Mouse (Mus musculus): ENCODE results near the gene Gm47841.

DNA sequence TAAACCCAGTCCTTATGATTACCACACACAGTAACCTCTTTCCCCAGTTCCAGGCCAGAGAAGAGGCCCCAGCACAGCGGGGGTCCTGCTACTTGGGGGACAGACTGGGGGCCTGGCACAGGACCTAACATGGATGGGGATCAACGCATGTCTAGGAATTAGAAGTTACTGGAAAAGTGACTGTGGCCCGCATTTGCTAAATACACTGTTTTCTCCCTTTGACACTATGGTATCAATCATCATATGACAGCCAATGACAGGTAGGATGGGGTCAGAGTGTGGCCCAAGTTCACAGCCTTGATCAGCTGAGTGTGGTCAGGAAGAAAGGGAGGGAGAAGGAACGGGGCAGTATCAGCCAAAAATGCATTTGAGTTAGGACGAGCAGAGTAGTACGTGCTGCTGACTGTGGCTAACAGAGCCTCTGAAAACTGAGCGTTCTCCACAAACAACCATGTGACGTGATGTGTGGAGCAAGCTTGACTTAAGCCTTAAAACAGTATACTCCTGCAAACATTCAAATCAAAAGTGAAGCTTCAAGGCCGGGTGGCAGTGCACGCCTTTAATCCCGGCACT, 13.2 kb upstream of the Gm47841 start:
- TF ChIP-seq CTCF (IDR thresholded peaks at IDR 0.05; ENCODE audit: control insufficient read depth, insufficient read depth, insufficient read length): no peak
- TF ChIP-seq USF1 (IDR thresholded peaks at IDR 0.05; ENCODE audit: low read depth): no peak
- TF ChIP-seq MYOD1 (IDR thresholded peaks at IDR 0.05; ENCODE audit: control insufficient read depth, insufficient read length, low read depth): no peak
- TF ChIP-seq MAX (IDR thresholded peaks at IDR 0.05): no peak
- TF ChIP-seq CEBPB (IDR thresholded peaks at IDR 0.05; ENCODE audit: low read depth): no peak
- TF ChIP-seq MYOG (IDR thresholded peaks at IDR 0.05; ENCODE audit: control insufficient read depth, extremely low read depth, insufficient read length): no peak

Measured in C2C12 (cell line).